Mouse (Mus musculus): ENCODE data around the gene Bmpr1b. TPM values are rescaled to one million over a fixed set of nuclear protein-coding genes. Genes with fewer than 3 reads are reported as not detected.
A peak's percentile ranks its signal among the peaks of the same experiment; 100 is the strongest.

The Bmpr1b gene
- polyA plus RNA-seq, 1 experiment from 2014 or later, result 12.1 TPM

- Histone ChIP-seq H3K9ac (no peak overlapping the region), H3K27ac (no peak overlapping the region), H3K27me3 (no peaks in the 10 kb centered on the region), H3K36me3 (no peaks in the 10 kb centered on the region), H3K4me3 (no peak overlapping the region), H3K4me2 (replicated peaks) (no peak overlapping the region), H3K9me3 (no peaks in the 10 kb centered on the region), H3K4me1 (no peaks in the 10 kb centered on the region)
- WGBS, result 78% methylated on average over 3 of the region's 3 CpGs
- no peak for ATAC-seq (ENCODE audit: insufficient number of reproducible peaks, insufficient read depth, low FRiP score, low TSS enrichment)
These were observed 359.6 kb downstream of the Bmpr1b start for GRCm38 (mm10) chr3:141809581-141809980.

DNA sequence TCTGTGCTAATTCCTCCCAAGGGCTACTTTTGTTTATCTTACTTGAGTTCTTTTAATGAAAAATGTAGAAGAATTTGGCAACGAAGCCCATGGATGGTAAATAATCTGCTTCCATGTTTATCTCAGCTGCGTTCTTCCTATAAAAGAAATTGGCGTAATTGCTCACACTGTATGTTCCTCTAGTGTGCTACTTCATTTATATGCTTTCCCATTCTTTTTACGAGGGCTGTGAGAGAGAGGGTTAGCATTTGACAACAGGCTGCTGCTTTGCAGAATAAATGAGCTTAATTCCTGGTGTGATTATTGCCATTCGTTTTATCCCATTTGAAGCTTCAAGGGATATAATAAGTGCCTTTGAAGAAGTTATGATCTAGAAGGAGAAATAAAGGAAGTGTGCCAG is 365.1 kb downstream of the Bmpr1b start:
- Histone ChIP-seq H3K9ac (no peak overlapping the region), H3K27ac (no peak overlapping the region), H3K9me3 (no peaks in the 10 kb centered on the region), H3K4me1 (no peaks in the 10 kb centered on the region), H3K4me2 (replicated peaks) (no peak overlapping the region), H3K4me3 (no peak overlapping the region), H3K36me3 (0 out of 2 replicates have a peak, but pooled peaks cover 3% of the 10 kb centered on the region), H3K27me3 (no peaks in the 10 kb centered on the region)
- no peak for ATAC-seq (ENCODE audit: insufficient number of reproducible peaks, insufficient read depth, low FRiP score, low TSS enrichment)
- 92% methylated on average over 5 of the region's 5 CpGs for WGBS

DNA sequence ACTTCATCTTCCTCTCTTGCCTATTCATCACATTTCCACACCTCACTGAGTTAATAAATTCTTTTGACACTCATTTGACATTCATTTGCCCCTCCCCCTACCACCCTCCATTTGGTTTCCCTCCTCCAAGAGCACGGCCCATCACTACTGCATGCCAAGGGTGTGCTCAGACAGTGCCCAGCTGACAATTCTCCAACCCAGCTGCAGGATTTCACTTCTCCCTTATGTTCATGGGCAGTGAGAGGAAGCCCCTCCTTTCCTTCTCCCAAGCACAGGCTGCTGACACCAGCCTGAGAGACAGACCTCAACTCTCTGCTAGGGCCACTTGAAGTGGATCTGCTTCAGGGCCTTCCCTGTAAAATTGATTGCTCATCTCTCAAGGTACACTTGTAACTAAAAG is 371.4 kb downstream of the Bmpr1b start:
- Histone ChIP-seq H3K27ac (no peak overlapping the region), H3K9ac (no peak overlapping the region), H3K9me3 (no peaks in the 10 kb centered on the region), H3K4me2 (replicated peaks) (no peak overlapping the region), H3K4me1 (no peaks in the 10 kb centered on the region), H3K4me3 (no peak overlapping the region), H3K36me3 (no peaks in the 10 kb centered on the region), H3K27me3 (no peaks in the 10 kb centered on the region)
- 67% methylated on average over 1 of the region's 1 CpGs for WGBS
- no peak for ATAC-seq (ENCODE audit: insufficient number of reproducible peaks, insufficient read depth, low FRiP score, low TSS enrichment)

GRCm38 (mm10) chr3:141797372-141797771 is 371.9 kb downstream of the Bmpr1b start:
- Histone ChIP-seq H3K27ac (no peak overlapping the region), H3K27me3 (no peaks in the 10 kb centered on the region), H3K36me3 (no peaks in the 10 kb centered on the region), H3K4me2 (replicated peaks) (no peak overlapping the region), H3K9me3 (no peaks in the 10 kb centered on the region), H3K4me1 (no peaks in the 10 kb centered on the region), H3K4me3 (no peak overlapping the region), H3K9ac (no peak overlapping the region)
- no peak for ATAC-seq (ENCODE audit: insufficient number of reproducible peaks, insufficient read depth, low FRiP score, low TSS enrichment)

DNA sequence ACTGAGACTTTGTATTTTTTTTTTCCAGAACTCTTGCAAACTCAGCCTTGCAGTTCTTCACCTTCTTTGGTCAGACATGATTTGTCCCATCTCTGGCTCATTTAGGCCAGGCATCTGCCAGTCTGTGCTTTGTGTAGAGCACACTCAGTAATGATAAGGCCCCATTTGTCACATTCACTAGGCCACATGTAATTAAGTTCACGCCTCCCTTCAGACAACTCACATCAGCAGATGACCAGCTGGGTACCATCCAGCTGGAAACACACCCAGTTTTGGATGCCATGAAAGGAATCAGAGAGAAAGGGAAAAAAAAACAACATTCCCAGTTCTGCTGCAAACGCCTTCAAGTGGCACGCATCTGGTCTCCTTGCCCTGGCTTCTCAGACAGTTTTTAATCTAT is 374.9 kb downstream of the Bmpr1b start:
- Histone ChIP-seq H3K27ac (no peak overlapping the region), H3K27me3 (no peaks in the 10 kb centered on the region), H3K4me3 (no peak overlapping the region), H3K36me3 (no peaks in the 10 kb centered on the region), H3K4me2 (replicated peaks) (no peak overlapping the region), H3K9ac (no peak overlapping the region), H3K4me1 (no peaks in the 10 kb centered on the region), H3K9me3 (no peaks in the 10 kb centered on the region)
- WGBS, result 81% methylated on average over 3 of the region's 3 CpGs
- no peak for ATAC-seq (ENCODE audit: insufficient number of reproducible peaks, insufficient read depth, low FRiP score, low TSS enrichment)

DNA sequence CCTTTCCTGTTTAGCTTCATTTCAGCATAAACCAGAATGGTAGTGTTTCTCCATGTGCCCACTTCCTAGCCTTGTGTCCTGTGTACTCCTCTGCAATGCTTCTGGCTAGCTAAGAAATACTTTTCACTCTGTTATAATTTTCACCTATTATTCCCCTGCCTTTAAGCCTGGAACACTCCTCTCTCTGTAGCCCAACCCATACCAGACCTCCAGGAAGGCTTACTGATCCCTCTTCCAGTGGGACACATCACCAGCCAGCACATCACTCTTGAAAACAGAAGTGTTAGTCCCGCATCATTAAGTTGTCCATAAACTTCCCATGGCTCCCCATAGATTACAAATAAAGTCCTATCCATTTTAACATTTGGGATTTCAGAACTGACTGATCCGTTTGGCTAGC is 375.5 kb downstream of the Bmpr1b start:
- no peaks in the 10 kb centered on the region for H3K27me3 ChIP-seq
- no peak overlapping the region for H3K4me3 ChIP-seq
- H3K27ac ChIP-seq, result no peak overlapping the region
- no peaks in the 10 kb centered on the region for H3K4me1 ChIP-seq
- H3K9ac ChIP-seq, result no peak overlapping the region
- 0 out of 2 replicates have a peak, but pooled peaks have one; percentile 50 for ATAC-seq (ENCODE audit: insufficient number of reproducible peaks, insufficient read depth, low FRiP score, low TSS enrichment)
- 91% methylated on average over 2 of the region's 2 CpGs for WGBS
- H3K4me2 ChIP-seq (replicated peaks), result no peak overlapping the region
- H3K9me3 ChIP-seq, result no peaks in the 10 kb centered on the region
- H3K36me3 ChIP-seq, result no peaks in the 10 kb centered on the region

DNA sequence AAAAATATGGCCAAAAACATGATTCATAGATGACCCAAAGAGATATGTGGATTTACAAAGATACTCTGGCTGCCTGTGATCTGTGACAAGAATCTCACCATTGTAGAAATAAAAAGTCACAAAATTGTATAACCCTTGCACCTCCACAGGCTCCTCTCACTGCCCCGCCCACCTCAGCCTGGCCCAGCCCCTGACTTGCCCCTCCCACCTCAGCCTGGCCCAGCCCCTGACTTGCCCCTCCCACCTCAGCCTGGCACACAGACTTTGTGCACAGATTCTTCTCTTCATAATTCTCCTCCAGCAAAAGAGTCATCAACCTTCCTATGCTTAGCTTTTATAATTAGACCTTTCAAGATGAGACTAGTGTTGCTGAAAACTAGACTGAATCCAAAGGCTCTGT is 377.1 kb downstream of the Bmpr1b start:
- ATAC-seq (ENCODE audit: insufficient number of reproducible peaks, insufficient read depth, low FRiP score, low TSS enrichment), result no peak
- Histone ChIP-seq H3K4me2 (replicated peaks) (no peak overlapping the region), H3K9ac (no peak overlapping the region), H3K36me3 (no peaks in the 10 kb centered on the region), H3K4me1 (no peaks in the 10 kb centered on the region), H3K27ac (no peak overlapping the region), H3K27me3 (no peaks in the 10 kb centered on the region), H3K9me3 (no peaks in the 10 kb centered on the region), H3K4me3 (no peak overlapping the region)
- WGBS, result 74% methylated on average over 1 of the region's 1 CpGs

- no peak for ATAC-seq (ENCODE audit: insufficient number of reproducible peaks, insufficient read depth, low FRiP score, low TSS enrichment)
- no peaks in the 10 kb centered on the region for H3K4me1 ChIP-seq
- no peaks in the 10 kb centered on the region for H3K27me3 ChIP-seq
- H3K9me3 ChIP-seq, result no peaks in the 10 kb centered on the region
- 61% methylated on average over 8 of the region's 8 CpGs for WGBS
- no peak overlapping the region for H3K27ac ChIP-seq
- no peak overlapping the region for H3K4me3 ChIP-seq
- H3K36me3 ChIP-seq, result no peaks in the 10 kb centered on the region
- H3K4me2 ChIP-seq (replicated peaks), result no peak overlapping the region
- H3K9ac ChIP-seq, result no peak overlapping the region
These were observed 378.0 kb downstream of the Bmpr1b start for GRCm38 (mm10) chr3:141791026-141791780.

Other genes with a start within 250 kb of the Bmpr1b start
- 15.1 and 16.2 TPM in 2 replicates for gene Pdlim5, start 226.3 kb upstream of the Bmpr1b start, polyA plus RNA-seq (2016; fragmentation: Nextera tagmentation; extraction: Ambion mirVana)

Measured in embryonic facial prominence, embryonic 12.5 days (tissue).